34 mouse cellular contexts compared by ENCODE assay signal in genomic region chr14:57617675-57618074, GRCm38 (mm10). TPM values are rescaled to one million over a fixed set of nuclear protein-coding genes. Genes with fewer than 3 reads are reported as not detected.
A peak's percentile ranks its signal among the peaks of the same experiment; 100 is the strongest.
DNase-seq lines count a peak whose midpoint lies in the region; ATAC-seq and TF ChIP-seq lines count a peak whose summit lies in the region.
"Had no signal": no experiment of that assay in that cellular context is flagged by ENCODE, and none has a peak within 500 bp of the region (broad histone marks: within the 10 kb centered on the region; RNA-seq: fewer than 3 reads in every experiment).

No protein-coding gene starts in this region.

- H3K4me2 ChIP-seq in hindbrain, embryonic 12.5 days (replicated peaks) = no peak overlapping the region
- H3K4me2 ChIP-seq: heart, embryonic 13.5 days; hindbrain, embryonic 15.5 days; intestine, embryonic 15.5 days; lung, embryonic 14.5 days; midbrain, embryonic 11.5 days; neural tube, embryonic 13.5 days had no signal

- TF ChIP-seq POLR2A in heart, adult 2 months (IDR thresholded peaks at IDR 0.05; ENCODE audit: insufficient read depth, low read depth, low read length) = no peak
- no peak for TF ChIP-seq POLR2A in bone marrow macrophage, adult 2 months (IDR thresholded peaks at IDR 0.05; ENCODE audit: borderline replicate concordance, low read depth, low read length)

- H3K4me3 ChIP-seq in heart, adult 2 months = no peak overlapping the region
- no peak overlapping the region for H3K4me3 ChIP-seq in heart, embryonic 10.5 days
- H3K4me3 ChIP-seq in bone marrow macrophage, adult 2 months (ENCODE audit: insufficient read depth, low read length) = no peak overlapping the region
- H3K4me3 ChIP-seq in hindbrain, embryonic 12.5 days = no peak overlapping the region
- H3K4me3 ChIP-seq: erythroblast, embryonic 14.5 days; heart, embryonic 13.5 days; hindbrain, embryonic 15.5 days; intestine, embryonic 15.5 days; myocyte; neural tube, embryonic 13.5 days had no signal

- H3K27me3 ChIP-seq in heart, adult 2 months (ENCODE audit: control insufficient read depth, insufficient read depth, low read length) = no peaks in the 10 kb centered on the region
- H3K27me3 ChIP-seq in heart, embryonic 10.5 days (ENCODE audit: insufficient read depth, poor library complexity, severe bottlenecking) = no peaks in the 10 kb centered on the region
- no peaks in the 10 kb centered on the region for H3K27me3 ChIP-seq in hindbrain, embryonic 12.5 days
- H3K27me3 ChIP-seq: heart, embryonic 13.5 days; hindbrain, embryonic 15.5 days; intestine, embryonic 15.5 days; neural tube, embryonic 13.5 days; Patski had no signal

- peak overlapping the region; percentile 38 for H3K27ac ChIP-seq in heart, adult 2 months
- no peak overlapping the region for H3K27ac ChIP-seq in heart, embryonic 10.5 days
- H3K27ac ChIP-seq in bone marrow macrophage, adult 2 months (ENCODE audit: insufficient read depth, low read depth, low read length) = peak overlapping the region; percentile 50
- H3K27ac ChIP-seq in hindbrain, embryonic 12.5 days = no peak overlapping the region
- H3K27ac ChIP-seq: heart, embryonic 13.5 days; hindbrain, embryonic 15.5 days; intestine, embryonic 15.5 days; kidney, postnatal 0 days; liver, embryonic 14.5 days; neural tube, embryonic 13.5 days; stomach, postnatal 0 days had no signal

- no peak for DNase-seq in heart, adult 2 months
- no peak for DNase-seq in heart, embryonic 10.5 days (ENCODE audit: low spot score)
- peak; percentile 53 for DNase-seq in CD4-positive, CD25-positive, alpha-beta regulatory T cell, adult 2 months (ENCODE audit: low read depth, low spot score)
- peak; percentile 31 for DNase-seq in naive thymus-derived CD4-positive, alpha-beta T cell, adult 2 months (ENCODE audit: low read depth)
- DNase-seq in ovary, adult 18-20 months (ENCODE audit: low spot score) = no peak
- DNase-seq: adrenal gland, postnatal 25 days; cerebellum, adult 2 months; cerebellum, postnatal 14 days; forebrain, postnatal 0 days; gastrocnemius, postnatal 25 days; heart, adult 18-20 months; heart, postnatal 10 days; kidney, adult 2 months; kidney, postnatal 4 days; layer of hippocampus, adult 9-11 months; liver; lung, embryonic 14.5 days; right cerebral cortex, adult 18-20 months; right cerebral cortex, postnatal 4 days; thymus, adult 18-20 months; thymus, postnatal 4 days had no signal

- 96% methylated on average over 1 of the region's 1 CpGs for WGBS in heart, adult 2 months
- WGBS in heart, embryonic 10.5 days = 100% methylated on average over 1 of the region's 1 CpGs
- 96% methylated on average over 1 of the region's 1 CpGs for WGBS in hindbrain, embryonic 12.5 days

- TF ChIP-seq CTCF in heart, adult 2 months (IDR thresholded peaks at IDR 0.05) = no peak
- TF ChIP-seq CTCF in bone marrow macrophage, adult 2 months (IDR thresholded peaks at IDR 0.05; ENCODE audit: low read depth, low read length) = no peak

- H3K79me2 ChIP-seq in heart, adult 2 months (replicated peaks; ENCODE audit: control insufficient read depth, insufficient read depth, low read length) = no peaks in the 10 kb centered on the region

- ATAC-seq in hindbrain, embryonic 12.5 days (ENCODE audit: low FRiP score) = no peak
- ATAC-seq: forebrain, postnatal 0 days; intestine, embryonic 15.5 days; Patski had no signal

- H3K9me3 ChIP-seq in heart, embryonic 10.5 days = no peaks in the 10 kb centered on the region
- H3K9me3 ChIP-seq in hindbrain, embryonic 12.5 days (replicated peaks) = no peaks in the 10 kb centered on the region
- H3K9me3 ChIP-seq: heart, embryonic 13.5 days; hindbrain, embryonic 15.5 days; intestine, embryonic 15.5 days; neural tube, embryonic 13.5 days had no signal

- peaks cover 2% of the 10 kb centered on the region for H3K36me3 ChIP-seq in heart, adult 2 months (ENCODE audit: control insufficient read depth, insufficient read depth, low read length)
- peaks cover 10% of the 10 kb centered on the region; the same call in 1 of the 2 replicates for H3K36me3 ChIP-seq in heart, embryonic 10.5 days
- no peaks in the 10 kb centered on the region for H3K36me3 ChIP-seq in hindbrain, embryonic 12.5 days
- H3K36me3 ChIP-seq: hindbrain, embryonic 15.5 days; intestine, embryonic 15.5 days had no signal

- H3K9ac ChIP-seq in heart, adult 2 months (ENCODE audit: low read depth, low read length) = no peak overlapping the region
- H3K9ac ChIP-seq in hindbrain, embryonic 12.5 days = no peak overlapping the region
- H3K9ac ChIP-seq: forebrain, postnatal 0 days; heart, embryonic 13.5 days; hindbrain, embryonic 15.5 days; intestine, embryonic 15.5 days; liver, embryonic 14.5 days; lung, embryonic 14.5 days; neural tube, embryonic 13.5 days had no signal

- intact Hi-C loops in heart, adult 2 months (cut with DNase I) = loop anchor here (2.0 to 10.0 kb wide), 2 partner anchors 85 to 193 kb away; partner anchors contain the start of gene Ift88

- TF ChIP-seq EP300 in heart, adult 2 months (IDR thresholded peaks at IDR 0.05; ENCODE audit: insufficient read depth, low read depth, low read length) = no peak

- no peaks in the 10 kb centered on the region for H3K4me1 ChIP-seq in heart, adult 2 months (ENCODE audit: control insufficient read depth, insufficient read depth, low read length)
- H3K4me1 ChIP-seq in heart, embryonic 10.5 days = no peaks in the 10 kb centered on the region; the same call in 1 of the 2 replicates
- H3K4me1 ChIP-seq in bone marrow macrophage, adult 2 months (ENCODE audit: control insufficient read depth, insufficient read depth, low read length) = peaks cover 16% of the 10 kb centered on the region
- no peaks in the 10 kb centered on the region for H3K4me1 ChIP-seq in hindbrain, embryonic 12.5 days
- H3K4me1 ChIP-seq: intestine, embryonic 15.5 days had no signal

RNA-seq across cellular contexts. Expression of gene Eef1akmt1, which starts 46.3 kb away (rescaled TPM):
- total RNA-seq in heart, adult 2 months (2021) = 10 to 100 TPM; 32.4 to 34.0 TPM
- 33.8 and 55.6 TPM in 2 replicates for polyA plus RNA-seq in heart, adult 2 months (2012; rRNA removed)
- polyA plus RNA-seq in heart, embryonic 10.5 days (2016; fragmentation: Nextera tagmentation; extraction: Ambion mirVana) = 82.8 and 93.8 TPM in 2 replicates
- 30.7 and 32.2 TPM in 2 replicates for polyA plus RNA-seq in bone marrow macrophage, adult 2 months (2012; ENCODE audit: insufficient read depth, insufficient read length, missing spikeins)
- 65.6 and 80.2 TPM in 2 replicates for polyA plus RNA-seq in hindbrain, embryonic 12.5 days (2016; fragmentation: Nextera tagmentation; extraction: Ambion mirVana)

RNA-seq across cellular contexts. Expression of gene Xpo4, which starts 47.6 kb away (rescaled TPM):
- 10 to 100 TPM; 10.9 to 12.7 TPM for total RNA-seq in heart, adult 2 months (2021)
- 2.8 and 6.4 TPM in 2 replicates for polyA plus RNA-seq in heart, adult 2 months (2012; rRNA removed)
- 23.5 and 24.9 TPM in 2 replicates for polyA plus RNA-seq in heart, embryonic 10.5 days (2016; fragmentation: Nextera tagmentation; extraction: Ambion mirVana)
- 8.8 and 8.9 TPM in 2 replicates for polyA plus RNA-seq in bone marrow macrophage, adult 2 months (2012; ENCODE audit: insufficient read depth, insufficient read length, missing spikeins)
- polyA plus RNA-seq in hindbrain, embryonic 12.5 days (2016; fragmentation: Nextera tagmentation; extraction: Ambion mirVana) = 24.4 and 24.8 TPM in 2 replicates

Comparison
In these comparisons a context has a peak if more than half of its experiments do, and no peak if none do; other contexts are left out.
1. H3K27ac ChIP-seq: peak in heart, adult 2 months (single experiment) and bone marrow macrophage, adult 2 months (single experiment); none in heart, embryonic 10.5 days (single experiment) and hindbrain, embryonic 12.5 days (single experiment).
2. DNase-seq: peak in CD4-positive, CD25-positive, alpha-beta regulatory T cell, adult 2 months (single experiment) and naive thymus-derived CD4-positive, alpha-beta T cell, adult 2 months (single experiment); none in heart, adult 2 months (0 of 2), heart, embryonic 10.5 days (single experiment) and ovary, adult 18-20 months (single experiment).